Mouse (Mus musculus): ENCODE results near the gene Rwdd3. TPM values are rescaled to one million over a fixed set of nuclear protein-coding genes. Genes with fewer than 3 reads are reported as not detected.

The Rwdd3 gene
- total RNA-seq, 2 experiments from 2014 or later: 2.5 TPM; not detected in 1

- ATAC-seq (replicated peaks; ENCODE audit: low FRiP score, poor library complexity, severe bottlenecking): peak; percentile 93
Measured at GRCm38 (mm10) chr3:121163271-121163819, 8.2 kb downstream of the Rwdd3 start.

- no peak for ATAC-seq (replicated peaks; ENCODE audit: low FRiP score, poor library complexity, severe bottlenecking)
Measured at GRCm38 (mm10) chr3:121161661-121162060, 9.8 kb downstream of the Rwdd3 start.

GRCm38 (mm10) chr3:121160424-121160823 is 11.1 kb downstream of the Rwdd3 start:
- ATAC-seq (replicated peaks; ENCODE audit: low FRiP score, poor library complexity, severe bottlenecking): no peak

GRCm38 (mm10) chr3:121159566-121159965 is 11.9 kb downstream of the Rwdd3 start:
- ATAC-seq (replicated peaks; ENCODE audit: low FRiP score, poor library complexity, severe bottlenecking): no peak

GRCm38 (mm10) chr3:121158901-121159351 is 12.6 kb downstream of the Rwdd3 start:
- ATAC-seq (replicated peaks; ENCODE audit: low FRiP score, poor library complexity, severe bottlenecking): no peak

GRCm38 (mm10) chr3:121157546-121158330 is 13.8 kb downstream of the Rwdd3 start:
- no peak for ATAC-seq (replicated peaks; ENCODE audit: low FRiP score, poor library complexity, severe bottlenecking)

- ATAC-seq (replicated peaks; ENCODE audit: low FRiP score, poor library complexity, severe bottlenecking): no peak
Measured at GRCm38 (mm10) chr3:121156451-121157186, 14.9 kb downstream of the Rwdd3 start.

GRCm38 (mm10) chr3:121156043-121156442 is 15.5 kb downstream of the Rwdd3 start:
- no peak for ATAC-seq (replicated peaks; ENCODE audit: low FRiP score, poor library complexity, severe bottlenecking)

- no peak for ATAC-seq (replicated peaks; ENCODE audit: low FRiP score, poor library complexity, severe bottlenecking)
Measured at GRCm38 (mm10) chr3:121133937-121134336, 37.6 kb downstream of the Rwdd3 start.

GRCm38 (mm10) chr3:121133039-121133438 is 38.5 kb downstream of the Rwdd3 start:
- no peak for ATAC-seq (replicated peaks; ENCODE audit: low FRiP score, poor library complexity, severe bottlenecking)

- ATAC-seq (replicated peaks; ENCODE audit: low FRiP score, poor library complexity, severe bottlenecking): no peak
Measured at GRCm38 (mm10) chr3:121127171-121127570, 44.3 kb downstream of the Rwdd3 start.

GRCm38 (mm10) chr3:121126476-121126875 is 45.0 kb downstream of the Rwdd3 start:
- ATAC-seq (replicated peaks; ENCODE audit: low FRiP score, poor library complexity, severe bottlenecking): no peak

- no peak for ATAC-seq (replicated peaks; ENCODE audit: low FRiP score, poor library complexity, severe bottlenecking)
Measured at GRCm38 (mm10) chr3:121121072-121121471, 50.4 kb downstream of the Rwdd3 start.

GRCm38 (mm10) chr3:121116590-121116989 is 54.9 kb downstream of the Rwdd3 start:
- ATAC-seq (replicated peaks; ENCODE audit: low FRiP score, poor library complexity, severe bottlenecking): no peak

GRCm38 (mm10) chr3:121116067-121116466 is 55.4 kb downstream of the Rwdd3 start:
- ATAC-seq (replicated peaks; ENCODE audit: low FRiP score, poor library complexity, severe bottlenecking): no peak

- ATAC-seq (replicated peaks; ENCODE audit: low FRiP score, poor library complexity, severe bottlenecking): no peak
Measured at GRCm38 (mm10) chr3:121111068-121111467, 60.4 kb downstream of the Rwdd3 start.

- ATAC-seq (replicated peaks; ENCODE audit: low FRiP score, poor library complexity, severe bottlenecking): no peak
Measured at GRCm38 (mm10) chr3:121110430-121110829, 61.1 kb downstream of the Rwdd3 start.

- no peak for ATAC-seq (replicated peaks; ENCODE audit: low FRiP score, poor library complexity, severe bottlenecking)
Measured at GRCm38 (mm10) chr3:121107481-121107880, 64.0 kb downstream of the Rwdd3 start.

GRCm38 (mm10) chr3:121105408-121105708 is 66.1 kb downstream of the Rwdd3 start:
- no peak for ATAC-seq (replicated peaks; ENCODE audit: low FRiP score, poor library complexity, severe bottlenecking)

Data from erythroid progenitor cell, adult 5-6 weeks (primary cell).